Mouse (Mus musculus) heart, embryonic 11.5 days (tissue): ENCODE data around the gene Acer3. TPM values are rescaled to one million over a fixed set of nuclear protein-coding genes. Genes with fewer than 3 reads are reported as not detected.

Experiments used
- ATAC-seq: fragments of 200-750 bp; cut with Nextera tagmentation; replicated peaks from 2 replicates; pipeline ENCODE4 v1.8.0; 2017; ENCODE audit warnings: moderate library complexity; ENCODE audit not compliant: insufficient number of reproducible peaks, low FRiP score, low TSS enrichment
- H3K27ac ChIP-seq: fragments of 300-500 bp; sonication (generic); 2 replicates; pipeline ENCODE4 v1.5.1; 2014; ENCODE audit warnings: mild to moderate bottlenecking, low read depth, low read length
- H3K27me3 ChIP-seq: fragments of 300-500 bp; sonication (generic); 2 replicates; pipeline ENCODE4 v1.6.1; 2014; ENCODE audit warnings: mild to moderate bottlenecking, low read length, mixed read lengths; ENCODE audit not compliant: control insufficient read depth, insufficient read depth
- H3K36me3 ChIP-seq: fragments of 300-500 bp; sonication (generic); 2 replicates; pipeline ENCODE4 v1.6.1; 2014; ENCODE audit warnings: mild to moderate bottlenecking, low read length, moderate library complexity, mixed read lengths; ENCODE audit not compliant: control insufficient read depth, insufficient read depth
- H3K4me1 ChIP-seq: fragments of 300-500 bp; sonication (generic); 2 replicates; pipeline ENCODE4 v1.6.1; 2014; ENCODE audit warnings: low read length; ENCODE audit not compliant: control insufficient read depth, insufficient read depth
- H3K4me2 ChIP-seq: fragments of 300-500 bp; sonication (generic); 2 replicates; pipeline ENCODE4 v1.6.1; 2014; ENCODE audit warnings: mild to moderate bottlenecking, moderate library complexity
- H3K4me3 ChIP-seq: fragments of 300-500 bp; sonication (generic); 2 replicates; pipeline ENCODE4 v1.5.1; 2014; ENCODE audit warnings: low read depth, low read length
- H3K9ac ChIP-seq: fragments of 300-500 bp; sonication (generic); 2 replicates; pipeline ENCODE4 v1.6.1; 2014; ENCODE audit warnings: mild to moderate bottlenecking, low read depth, low read length, moderate library complexity
- H3K9me3 ChIP-seq: fragments of 300-500 bp; sonication (generic); replicated peaks from 2 replicates; pipeline ENCODE4 v1.6.1; 2016; ENCODE audit warnings: low read length; ENCODE audit not compliant: control insufficient read depth
- WGBS: fragments of 180-500 bp; shearing (Covaris S2); extraction: QIAGEN DNeasy Blood & Tissue Kit; methylation state at CpG from one replicate; pipeline ENCODE4 v1.1.7; 2014; ENCODE audit not compliant: insufficient replicate concordance; 5-methylcytosine and 5-hydroxymethylcytosine counted together
- polyA plus RNA-seq: library from polyadenylated mRNA; unstranded; fragments of >200 nt; fragmentation: Nextera tagmentation; extraction: Ambion mirVana; gene quantifications from 2 replicates; pipeline ENCODE4 v1.2.1, GENCODE M21; 2014

Gene Acer3
- polyA plus RNA-seq, 1 experiment from 2014 or later, result 23.8 TPM

GRCm38 (mm10) chr7:98354921-98355310 lies 33.9 kb upstream of the Acer3 start:
- no peaks in the 10 kb centered on the region for H3K27me3 ChIP-seq
- peaks cover 32% of the 10 kb centered on the region for H3K4me1 ChIP-seq
- H3K4me3 ChIP-seq, result no peak overlapping the region
- H3K4me2 ChIP-seq, result no peak overlapping the region
- no peak overlapping the region for H3K27ac ChIP-seq
- H3K36me3 ChIP-seq, result peaks cover 12% of the 10 kb centered on the region; the same call in 1 of the 2 replicates
- H3K9ac ChIP-seq, result no peak overlapping the region
- WGBS, result 49% methylated on average over 4 of the region's 4 CpGs
- ATAC-seq, result no peak
- H3K9me3 ChIP-seq, result no peaks in the 10 kb centered on the region

DNA sequence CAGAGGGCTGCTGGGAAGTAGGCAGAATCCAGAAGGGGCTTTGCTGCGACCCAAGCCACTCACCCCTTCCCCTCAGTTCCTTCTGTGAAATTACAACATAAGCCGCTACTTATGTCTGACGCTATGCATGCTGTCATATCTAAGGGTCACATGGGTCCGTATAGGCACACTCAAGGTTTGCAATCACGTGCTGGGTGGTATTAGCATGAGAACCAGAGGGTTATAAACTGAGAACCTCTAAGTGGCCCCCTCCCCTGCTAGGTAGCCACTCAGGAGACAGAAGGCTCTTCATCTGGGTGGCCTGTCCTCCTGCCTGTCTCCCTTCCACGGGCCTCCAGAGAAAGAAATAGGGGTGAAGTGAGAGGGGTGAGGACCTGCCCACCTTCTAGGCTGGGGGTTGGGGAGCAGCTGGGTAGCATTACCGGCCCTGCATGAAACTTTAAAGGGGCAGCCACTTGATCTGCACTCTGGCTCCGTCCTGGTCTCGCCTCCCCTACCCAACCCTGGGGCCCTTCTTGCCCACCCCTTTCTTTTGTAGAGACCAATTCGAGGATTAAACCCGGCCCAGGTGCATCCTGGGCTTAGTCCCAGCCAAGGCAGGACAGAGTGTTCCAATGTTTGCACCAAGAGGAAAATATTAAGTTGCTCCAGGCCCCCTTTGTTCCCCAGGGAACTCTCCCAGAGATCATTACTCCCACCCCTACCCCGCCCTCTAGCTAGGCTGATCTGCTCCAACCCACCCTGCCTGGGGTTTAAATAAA lies 33.3 kb upstream of the Acer3 start:
- whole genome bisulfite sequencing, result 41% methylated on average over 12 of the region's 12 CpGs
- no peak for ATAC-seq
- H3K4me2 ChIP-seq, result no peak overlapping the region
- 0 out of 2 replicates have a peak overlapping the region, but pooled peaks have one; percentile 12 for H3K9ac ChIP-seq
- no peak overlapping the region for H3K27ac ChIP-seq
- H3K4me1 ChIP-seq, result peaks cover 27% of the 10 kb centered on the region
- H3K9me3 ChIP-seq, result no peaks in the 10 kb centered on the region
- H3K36me3 ChIP-seq, result peaks cover 12% of the 10 kb centered on the region; the same call in 1 of the 2 replicates
- no peak overlapping the region for H3K4me3 ChIP-seq
- H3K27me3 ChIP-seq, result no peaks in the 10 kb centered on the region

DNA sequence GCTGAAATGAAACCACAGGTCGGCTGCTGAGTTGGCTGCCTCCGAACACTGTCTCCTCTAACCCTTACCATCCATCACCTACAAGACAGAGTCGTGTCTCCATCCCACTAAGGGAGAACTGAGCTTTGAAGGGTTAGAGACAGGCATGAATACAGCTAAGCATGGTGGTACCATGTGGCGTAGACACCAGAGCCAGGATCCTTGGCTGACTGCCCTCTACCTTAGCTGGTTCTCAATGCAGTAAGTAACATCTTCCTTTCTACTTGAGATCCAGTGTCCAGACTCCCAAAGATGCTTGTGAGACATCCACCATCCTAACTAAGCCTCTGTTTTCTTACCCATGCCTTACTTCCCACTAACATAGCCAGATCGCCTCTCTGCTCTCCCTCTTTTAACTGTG lies 32.6 kb upstream of the Acer3 start:
- Histone ChIP-seq H3K36me3 (peaks cover 12% of the 10 kb centered on the region; the same call in 1 of the 2 replicates), H3K4me3 (no peak overlapping the region), H3K9ac (no peak overlapping the region), H3K27ac (no peak overlapping the region), H3K9me3 (no peaks in the 10 kb centered on the region), H3K4me1 (peaks cover 22% of the 10 kb centered on the region), H3K27me3 (no peaks in the 10 kb centered on the region), H3K4me2 (no peak overlapping the region)
- WGBS, result 82% methylated on average over 5 of the region's 5 CpGs
- no peak for ATAC-seq

GRCm38 (mm10) chr7:98351523-98351922 lies 30.5 kb upstream of the Acer3 start:
- 87% methylated on average over 3 of the region's 3 CpGs for WGBS
- H3K4me3 ChIP-seq, result no peak overlapping the region

DNA sequence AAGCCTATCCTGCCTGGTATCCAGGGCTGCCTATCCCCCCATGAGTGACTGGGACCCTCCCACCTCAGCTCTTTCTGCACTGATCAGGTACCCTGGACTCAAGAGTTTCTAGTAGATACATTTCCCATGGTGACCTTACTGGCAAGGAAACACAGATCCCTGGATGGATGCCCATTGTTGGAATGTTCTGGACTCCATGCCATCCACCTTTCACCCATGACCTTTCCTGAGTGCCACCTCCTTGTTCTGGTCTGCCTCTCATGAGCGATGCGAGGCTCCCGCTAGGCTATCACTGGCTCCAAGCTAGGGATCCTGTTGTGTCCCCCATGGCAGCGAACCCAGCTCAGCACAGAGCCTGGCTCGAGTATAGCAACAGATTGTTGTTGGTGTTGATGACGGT lies 28.8 kb upstream of the Acer3 start:
- H3K36me3 ChIP-seq, result peaks cover 12% of the 10 kb centered on the region; the same call in 1 of the 2 replicates
- H3K4me2 ChIP-seq, result no peak overlapping the region
- H3K4me1 ChIP-seq, result peaks cover 17% of the 10 kb centered on the region
- ATAC-seq, result no peak
- no peak overlapping the region for H3K27ac ChIP-seq
- no peaks in the 10 kb centered on the region for H3K27me3 ChIP-seq
- WGBS, result 81% methylated on average over 6 of the region's 6 CpGs
- H3K4me3 ChIP-seq, result no peak overlapping the region
- H3K9me3 ChIP-seq, result no peaks in the 10 kb centered on the region
- H3K9ac ChIP-seq, result no peak overlapping the region

More at GRCm38 (mm10) chr7:98351523-98351922, 30.5 kb upstream of the Acer3 start:
- Histone ChIP-seq H3K9me3 (no peaks in the 10 kb centered on the region), H3K4me1 (peaks cover 24% of the 10 kb centered on the region), H3K36me3 (peaks cover 12% of the 10 kb centered on the region; the same call in 1 of the 2 replicates), H3K4me2 (no peak overlapping the region), H3K9ac (no peak overlapping the region), H3K27me3 (no peaks in the 10 kb centered on the region), H3K27ac (no peak overlapping the region)
- ATAC-seq, result no peak

DNA sequence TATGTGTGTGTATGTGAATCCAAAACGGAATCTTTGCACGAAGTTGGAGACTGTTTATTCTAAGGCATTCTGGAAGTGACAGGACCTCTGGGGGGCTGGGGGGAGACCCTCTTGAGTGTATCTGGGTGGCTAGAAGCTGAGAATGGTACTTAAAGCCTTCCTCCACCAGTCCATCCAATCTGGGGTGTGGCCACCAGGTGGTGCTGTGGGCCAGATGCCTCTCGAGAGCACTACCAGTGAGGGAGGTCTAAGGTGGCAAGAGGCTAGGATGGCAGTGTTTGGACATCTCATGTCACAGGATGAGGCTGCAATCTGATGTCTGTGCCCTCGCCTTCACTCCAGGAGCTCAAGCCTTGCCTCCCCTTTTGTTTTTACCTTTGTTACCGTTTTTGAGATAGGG lies 28.1 kb upstream of the Acer3 start:
- no peaks in the 10 kb centered on the region for H3K9me3 ChIP-seq
- no peak for ATAC-seq
- no peaks in the 10 kb centered on the region for H3K27me3 ChIP-seq
- H3K4me1 ChIP-seq, result peaks cover 10% of the 10 kb centered on the region
- peaks cover 12% of the 10 kb centered on the region; the same call in 1 of the 2 replicates for H3K36me3 ChIP-seq
- 13% methylated on average over 5 of the region's 5 CpGs for WGBS
- no peak overlapping the region for H3K4me3 ChIP-seq
- H3K9ac ChIP-seq, result no peak overlapping the region
- no peak overlapping the region for H3K4me2 ChIP-seq
- H3K27ac ChIP-seq, result no peak overlapping the region

DNA sequence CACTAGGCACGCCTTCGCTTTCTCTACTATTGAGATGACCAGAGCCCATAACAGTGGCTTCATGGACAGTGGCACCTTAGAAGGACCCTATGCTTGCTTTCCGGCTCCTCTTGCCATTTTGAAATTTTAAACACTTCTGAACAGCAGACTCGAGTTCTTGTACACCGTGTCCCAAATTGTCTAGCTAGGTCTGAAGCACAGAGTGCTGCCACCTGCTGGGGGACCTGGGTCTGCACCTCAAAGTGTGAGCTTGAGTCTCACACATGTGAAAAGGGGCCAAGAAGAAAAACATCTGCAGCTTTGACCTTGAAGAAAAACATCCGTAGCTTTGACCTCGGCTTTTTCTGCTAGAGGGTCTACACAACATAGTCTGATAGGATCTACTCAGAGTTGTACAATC lies 27.0 kb upstream of the Acer3 start:
- H3K27me3 ChIP-seq, result no peaks in the 10 kb centered on the region
- H3K4me1 ChIP-seq, result peaks cover 8% of the 10 kb centered on the region; the same call in 1 of the 2 replicates
- no peak overlapping the region for H3K9ac ChIP-seq
- ATAC-seq, result no peak
- H3K4me3 ChIP-seq, result no peak overlapping the region
- WGBS, result 46% methylated on average over 7 of the region's 7 CpGs
- no peak overlapping the region for H3K27ac ChIP-seq
- H3K9me3 ChIP-seq, result no peaks in the 10 kb centered on the region
- H3K4me2 ChIP-seq, result no peak overlapping the region
- H3K36me3 ChIP-seq, result peaks cover 12% of the 10 kb centered on the region; the same call in 1 of the 2 replicates

- no peaks in the 10 kb centered on the region for H3K9me3 ChIP-seq
- no peak for ATAC-seq
- H3K27ac ChIP-seq, result no peak overlapping the region
- H3K27me3 ChIP-seq, result peaks cover 2% of the 10 kb centered on the region; the same call in 1 of the 2 replicates
- no peak overlapping the region for H3K4me2 ChIP-seq
- H3K9ac ChIP-seq, result no peak overlapping the region
- no peak overlapping the region for H3K4me3 ChIP-seq
- WGBS, result 48% methylated on average over 5 of the region's 5 CpGs
- H3K36me3 ChIP-seq, result peaks cover 9% of the 10 kb centered on the region; the same call in 1 of the 2 replicates
- peaks cover 8% of the 10 kb centered on the region; the same call in 1 of the 2 replicates for H3K4me1 ChIP-seq
Observed at GRCm38 (mm10) chr7:98347471-98347870, 26.5 kb upstream of the Acer3 start.
